Mouse (Mus musculus) naive thymus-derived CD4-positive, alpha-beta T cell, adult 5 months (primary cell): ENCODE results near the gene Olfr1000. TPM values are rescaled to one million over a fixed set of nuclear protein-coding genes. Genes with fewer than 3 reads are reported as not detected.

Experiments used
- polyA plus RNA-seq: library from polyadenylated mRNA; unstranded; fragments of 100-300 nt; shearing (Covaris generic); gene quantifications from one replicate; pipeline ENCODE4 v1.2.1, GENCODE M21; 2017

Gene Olfr1000
- polyA plus RNA-seq: not detected

GRCm38 (mm10) chr2:85611803-85612202 lies at the start of gene Olfr1000:
Gene Olfr1000 (minus strand): TSS chr2:85611903.

DNA sequence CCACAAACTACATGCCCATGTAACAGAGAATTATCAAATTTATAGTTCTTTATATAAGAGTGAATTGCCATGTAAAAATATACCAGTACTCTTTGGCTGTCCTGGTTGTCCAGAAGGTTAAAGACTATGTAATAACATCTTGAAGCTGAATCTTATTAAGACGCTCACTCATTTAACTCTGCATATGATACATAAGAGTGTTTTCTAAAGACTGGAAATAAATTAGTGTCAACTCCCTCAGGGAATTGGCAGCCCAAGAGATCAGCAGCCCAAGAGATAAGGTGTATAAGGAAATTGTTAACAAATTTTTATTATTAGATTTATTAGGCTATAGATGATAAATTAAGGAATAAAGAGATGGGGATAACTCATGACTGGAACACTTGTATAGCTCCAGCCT lies 38.9 kb upstream of the Olfr1000 start, which contains the start of gene Olfr1002:
Gene Olfr1002 (minus strand): TSS at position 101 of the 400 bp plus-strand sequence.

DNA sequence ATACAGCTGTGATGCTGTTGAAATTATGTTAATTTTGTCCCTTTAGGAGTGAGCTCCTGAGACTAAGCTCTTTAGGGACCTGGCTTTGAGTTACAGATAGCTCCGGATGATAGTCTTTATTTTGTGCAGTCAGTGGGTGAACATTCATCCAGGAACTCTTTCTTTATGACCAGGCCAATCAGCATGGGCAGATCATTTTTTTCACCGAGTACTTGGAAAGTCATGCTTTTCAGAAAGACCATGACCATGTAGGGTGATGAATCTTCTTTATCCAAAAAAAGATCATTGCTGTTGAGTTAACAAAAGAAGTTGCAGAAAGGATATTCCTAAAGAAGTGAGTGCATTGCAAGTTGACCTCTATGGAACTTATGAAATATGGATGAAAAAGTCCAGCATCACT lies 23.1 kb downstream of the Olfr1000 start, which contains the start of gene Olfr998:
Gene Olfr998 (plus strand): TSS at position 301 of the 400 bp plus-strand sequence.

DNA sequence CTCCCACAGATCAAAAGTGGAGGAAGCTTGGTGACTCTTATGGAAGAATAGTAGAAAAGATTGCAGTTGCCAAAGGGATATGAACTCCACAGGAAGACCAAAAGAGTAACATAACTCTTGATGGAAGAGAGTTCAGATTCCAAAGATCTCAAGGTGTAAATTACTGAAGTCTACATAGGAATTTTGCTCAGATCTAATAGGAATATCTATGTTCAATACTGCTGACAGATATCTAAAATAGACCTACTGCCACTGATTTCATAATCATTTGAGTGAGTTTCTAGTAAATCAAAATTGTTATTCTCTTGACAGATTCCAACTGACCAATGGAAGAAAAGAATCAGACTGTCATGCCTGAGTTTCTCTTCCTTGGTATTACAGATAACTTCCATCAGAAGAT lies 32.8 kb downstream of the Olfr1000 start, which contains the start of gene Olfr996:
Gene Olfr996 (plus strand): TSS at position 301 of the 400 bp plus-strand sequence.

Other genes with a start within 250 kb of the Olfr1000 start
- not detected for gene Olfr988, start 248.7 kb downstream of the Olfr1000 start, polyA plus RNA-seq
- not detected for gene Olfr992, start 202.4 kb downstream of the Olfr1000 start, polyA plus RNA-seq
- not detected for gene Olfr993, start 197.0 kb downstream of the Olfr1000 start, polyA plus RNA-seq
- not detected for gene Olfr994, start 175.5 kb downstream of the Olfr1000 start, polyA plus RNA-seq
- gene Olfr995, start 168.3 kb downstream of the Olfr1000 start, polyA plus RNA-seq: 0.20 TPM
- not detected for gene 4833423E24Rik, start 92.9 kb downstream of the Olfr1000 start, polyA plus RNA-seq
- not detected for gene Olfr996, start 32.7 kb downstream of the Olfr1000 start, polyA plus RNA-seq
- gene Olfr998, start 23.0 kb downstream of the Olfr1000 start, polyA plus RNA-seq: not detected
- gene Olfr1002, start 38.8 kb upstream of the Olfr1000 start, polyA plus RNA-seq: not detected
- gene Olfr154, start 52.6 kb upstream of the Olfr1000 start, polyA plus RNA-seq: not detected
- not detected for gene Olfr1006, start 66.9 kb upstream of the Olfr1000 start, polyA plus RNA-seq
- gene Olfr1008, start 77.5 kb upstream of the Olfr1000 start, polyA plus RNA-seq: not detected
- not detected for gene Olfr1009, start 103.5 kb upstream of the Olfr1000 start, polyA plus RNA-seq
- gene Olfr1012, start 150.9 kb upstream of the Olfr1000 start, polyA plus RNA-seq: not detected
- not detected for gene Olfr1013, start 155.2 kb upstream of the Olfr1000 start, polyA plus RNA-seq
- gene Olfr1014, start 160.8 kb upstream of the Olfr1000 start, polyA plus RNA-seq: not detected
- gene Olfr1015, start 170.1 kb upstream of the Olfr1000 start, polyA plus RNA-seq: not detected
- not detected for gene Olfr1016, start 190.6 kb upstream of the Olfr1000 start, polyA plus RNA-seq
- not detected for gene Olfr1018, start 206.6 kb upstream of the Olfr1000 start, polyA plus RNA-seq
- gene Olfr1019, start 233.6 kb upstream of the Olfr1000 start, polyA plus RNA-seq: not detected
- not detected for gene Olfr1020, start 235.1 kb upstream of the Olfr1000 start, polyA plus RNA-seq